Mouse (Mus musculus): ENCODE data around the gene Rrp9. TPM values are rescaled to one million over a fixed set of nuclear protein-coding genes. Genes with fewer than 3 reads are reported as not detected.

Rrp9 gene
- 55.4 and 57.4 TPM in 2 replicates for polyA plus RNA-seq (2012; rRNA removed)

DNA sequence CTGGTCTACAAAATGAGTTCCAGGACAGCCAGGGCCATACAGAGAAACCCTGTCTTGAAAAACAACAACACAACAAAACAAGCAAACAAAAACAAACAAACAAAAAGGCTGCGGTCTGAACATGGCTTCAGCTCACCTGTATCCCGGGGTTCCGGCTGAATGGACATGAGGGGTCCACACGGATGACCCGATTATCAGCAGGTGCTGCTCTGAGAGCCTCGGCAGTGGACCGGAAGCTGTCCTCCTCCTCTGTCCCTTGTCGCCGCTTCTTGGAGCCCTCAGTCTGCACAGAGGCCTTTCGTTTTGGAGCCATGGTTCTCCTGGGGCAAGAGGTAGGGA, at the start of gene Rrp9:
Gene Rrp9, plus strand, starts transcription at position 301 of the 339 bp plus-strand sequence.

DNA sequence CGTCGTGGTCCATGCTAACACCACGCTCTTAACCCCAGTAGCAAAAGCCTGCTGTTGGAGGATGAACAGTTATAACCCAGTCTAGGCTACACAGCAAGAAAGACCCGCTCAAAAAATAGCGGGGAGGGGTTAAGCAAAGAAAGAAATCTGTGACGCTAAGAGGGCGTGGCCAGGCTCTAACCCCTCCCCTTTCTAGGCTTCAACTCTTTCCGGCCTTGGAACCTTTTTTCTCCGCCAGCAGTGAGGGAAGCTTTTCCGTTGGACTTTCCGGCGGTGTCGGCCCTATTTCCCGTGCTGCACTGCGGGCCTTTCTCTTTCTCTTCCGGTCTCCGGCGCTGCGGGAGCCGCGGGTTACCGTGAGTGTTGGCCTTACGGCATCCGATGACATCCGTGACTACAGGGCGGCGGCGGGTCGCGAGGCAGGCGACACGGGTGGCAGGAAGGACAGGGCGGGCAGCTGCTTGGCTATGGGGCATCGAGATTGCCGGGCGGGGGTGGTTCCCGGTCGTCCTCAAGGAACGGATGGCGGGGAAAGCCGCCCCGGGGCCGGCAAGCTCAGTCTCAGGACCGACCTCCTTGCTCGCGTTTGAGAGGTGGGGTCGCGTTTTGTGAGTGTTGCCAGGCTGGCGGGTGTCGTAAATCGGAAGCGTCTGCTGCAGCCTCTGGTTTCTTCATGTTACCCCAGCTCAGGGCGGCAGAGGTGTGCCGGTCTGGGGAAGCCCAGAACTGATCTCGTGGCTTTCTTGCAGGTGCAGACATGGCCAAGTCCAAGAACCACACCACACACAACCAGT, 46.3 kb upstream of the Rrp9 start, which contains the start of gene Rpl29:
Gene Rpl29, plus strand, starts transcription at position 234 of the 794 bp plus-strand sequence.

DNA sequence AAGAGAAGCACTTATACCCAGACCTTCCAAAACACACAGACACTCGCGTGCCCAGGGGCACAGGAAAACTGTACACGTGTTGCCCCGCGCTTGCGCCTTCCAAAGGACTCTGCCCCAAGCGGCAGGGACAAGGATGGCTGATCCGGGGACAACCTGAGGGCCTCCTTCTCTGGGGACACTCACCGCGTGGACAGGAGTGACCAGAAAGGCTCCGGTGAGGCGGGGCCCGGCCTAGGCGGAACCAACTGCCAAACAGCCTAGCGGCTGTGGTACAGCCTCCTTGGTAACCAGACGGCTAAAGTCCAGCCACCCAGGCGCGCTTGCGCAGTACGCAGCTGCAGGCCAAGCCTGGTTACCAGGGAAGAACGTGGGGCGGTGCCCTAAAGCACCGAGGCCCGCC, 28.4 kb upstream of the Rrp9 start, which contains the start of the genes Abhd14b and Abhd14a:
Gene Abhd14b, plus strand, starts transcription at position 112 of the 400 bp plus-strand sequence.
Gene Abhd14a, minus strand, starts transcription at position 331 of the 400 bp plus-strand sequence.

DNA sequence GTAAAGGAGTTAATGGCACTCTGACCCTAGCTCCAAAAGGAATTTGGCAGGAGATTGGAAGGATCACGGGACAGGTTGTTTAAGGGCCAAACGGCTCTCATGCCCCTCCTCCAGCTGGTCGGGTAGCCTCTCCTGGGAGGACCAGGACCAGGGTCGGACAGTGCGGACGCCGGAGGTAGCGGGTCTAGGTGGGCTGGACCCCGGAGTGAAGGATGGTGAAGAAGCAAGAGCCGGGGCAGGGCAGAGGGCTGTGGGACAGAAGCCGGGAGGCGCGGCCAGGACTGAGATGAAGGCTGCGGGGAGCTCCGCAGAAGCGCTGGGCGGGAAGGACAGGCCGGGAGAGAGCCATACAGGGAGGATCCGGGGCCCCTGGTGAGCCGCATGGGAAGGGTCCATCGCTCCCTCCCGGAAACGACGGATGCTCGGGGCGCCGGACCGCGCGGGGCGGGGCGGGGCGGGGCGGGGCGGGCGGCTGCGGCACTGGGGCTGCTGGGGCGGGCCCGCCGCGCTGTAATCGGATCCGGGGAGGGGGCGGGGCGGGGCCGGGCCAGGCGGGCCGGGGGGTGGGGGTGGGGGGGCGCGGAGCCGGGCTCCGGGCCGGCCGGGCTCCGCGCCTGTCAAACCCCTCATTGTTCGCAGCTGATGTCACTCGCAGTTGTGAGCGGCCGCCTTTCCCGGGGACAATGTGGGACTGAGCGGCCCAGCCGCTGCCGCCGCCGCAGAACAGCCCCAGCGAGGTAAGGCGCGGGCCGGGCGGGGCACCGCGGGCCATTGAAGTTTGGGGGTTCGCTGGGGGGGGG, 22.3 kb upstream of the Rrp9 start, which contains the start of gene Pcbp4:
Gene Pcbp4, plus strand, starts transcription at position 21 of the 800 bp plus-strand sequence.

DNA sequence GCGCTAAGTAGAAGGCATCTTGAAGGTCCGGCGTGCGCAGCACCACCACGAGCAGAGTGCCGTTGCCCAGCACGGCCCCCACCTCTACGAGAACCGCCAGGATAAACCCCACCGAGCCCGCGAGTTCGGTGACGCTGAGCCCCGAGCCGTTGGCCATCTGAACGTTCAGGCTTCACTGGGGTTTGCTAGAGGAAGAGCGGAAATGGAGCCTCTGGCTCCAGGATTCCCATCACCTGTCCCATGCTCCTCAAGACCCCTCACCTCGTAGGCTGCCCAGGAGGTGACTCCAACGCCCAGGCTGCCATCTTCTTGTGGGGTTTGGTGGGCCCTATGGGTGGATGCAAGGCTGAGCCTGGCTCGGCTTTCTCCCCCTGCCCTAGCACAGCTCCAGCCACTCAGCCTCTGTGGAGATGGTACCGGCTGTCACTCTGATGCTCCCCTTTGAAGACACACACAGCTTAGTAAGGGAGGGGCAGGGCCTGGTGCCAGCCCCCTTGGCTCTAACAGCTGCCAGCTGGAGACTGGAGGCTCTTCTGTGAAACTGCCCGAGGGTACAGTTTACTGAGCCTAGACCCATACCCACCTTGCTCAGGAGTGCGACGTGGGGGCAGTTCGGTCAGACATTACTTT, 10.1 kb upstream of the Rrp9 start, which contains the start of gene Gpr62:
Gene Gpr62, minus strand, starts transcription at position 368 of the 630 bp plus-strand sequence.

DNA sequence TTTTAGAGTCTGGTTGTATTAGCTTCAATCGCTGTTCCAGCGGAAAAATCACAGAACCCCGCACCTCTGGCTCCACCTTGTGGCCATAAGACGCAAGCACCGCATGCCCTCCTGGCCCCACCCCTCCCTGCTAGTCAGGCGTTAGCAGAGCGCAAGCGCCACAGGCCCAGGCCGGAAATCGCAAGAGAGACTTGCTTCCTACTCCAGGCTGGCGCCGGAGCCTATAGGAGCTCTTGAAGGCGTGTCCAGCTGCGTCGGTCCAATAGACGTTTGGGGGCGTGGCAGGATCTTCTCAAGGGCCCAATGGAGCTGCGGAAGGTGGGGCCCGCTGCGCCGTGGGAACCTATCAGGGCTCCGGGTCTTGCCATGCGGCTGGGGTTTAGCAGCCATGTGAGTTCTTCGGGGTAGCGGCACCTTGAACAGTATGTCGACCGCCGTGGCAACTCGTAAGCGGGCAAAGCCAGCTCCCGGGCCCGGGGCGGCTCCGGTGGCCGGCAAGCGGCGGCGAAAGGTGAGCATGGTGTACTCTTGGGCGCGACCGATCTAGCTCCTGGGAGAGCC, 1.2 kb downstream of the Rrp9 start, which contains the start of gene Parp3:
Gene Parp3, minus strand, starts transcription at position 26 of the 561 bp plus-strand sequence.

DNA sequence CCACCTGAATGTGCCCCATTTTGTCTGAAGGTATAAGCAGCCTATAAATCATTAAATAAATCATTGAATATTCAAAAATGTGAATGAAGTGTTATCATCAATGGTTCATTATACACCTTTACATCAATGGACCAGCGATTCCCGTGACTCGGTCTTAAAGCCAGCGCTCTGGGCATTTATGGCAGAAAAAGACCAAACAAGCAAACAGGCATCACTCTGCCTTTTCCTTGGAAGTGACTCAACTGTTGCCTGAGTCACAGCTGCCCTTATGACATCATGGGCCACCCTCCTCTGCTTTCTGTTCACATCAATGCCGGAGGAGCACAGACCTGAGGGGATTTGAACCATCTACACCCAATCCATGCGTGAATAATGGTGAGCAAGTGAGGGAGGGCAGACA, 23.9 kb downstream of the Rrp9 start, which contains the start of gene Iqcf1:
Gene Iqcf1, plus strand, starts transcription at position 301 of the 400 bp plus-strand sequence.

DNA sequence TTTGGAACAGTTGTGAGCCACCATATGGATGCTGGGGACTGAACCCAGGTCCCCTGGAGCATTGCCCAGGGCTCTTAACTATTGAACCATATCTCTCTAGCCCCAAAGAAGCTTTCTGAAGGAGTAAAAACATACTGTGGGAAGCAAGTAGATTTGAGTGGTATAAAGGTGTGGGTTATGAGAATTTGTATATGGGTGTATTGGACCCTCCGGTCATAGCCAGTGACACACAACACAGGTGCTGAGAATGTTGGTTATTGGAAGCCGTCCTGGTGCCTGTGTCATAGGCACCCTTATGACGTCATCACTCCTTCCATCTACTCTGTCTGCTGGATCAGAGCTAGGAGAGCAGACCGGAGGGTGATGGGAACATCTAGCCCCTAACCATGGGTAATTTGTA, 38.5 kb downstream of the Rrp9 start, which contains the start of gene Iqcf5:
Gene Iqcf5, plus strand, starts transcription at position 301 of the 400 bp plus-strand sequence.

Other genes with a start within 250 kb of the Rrp9 start
- 78.6 and 80.9 TPM in 2 replicates for gene Alas1, start 227.3 kb upstream of the Rrp9 start, polyA plus RNA-seq (2012; rRNA removed)
- gene Poc1a, start 194.9 kb upstream of the Rrp9 start, polyA plus RNA-seq (2012; rRNA removed) = 8.3 and 9.5 TPM in 2 replicates
- gene Dusp7, start 107.3 kb upstream of the Rrp9 start, polyA plus RNA-seq (2012; rRNA removed) = 43.2 and 43.9 TPM in 2 replicates
- gene Rpl29, start 46.5 kb upstream of the Rrp9 start, polyA plus RNA-seq (2012; rRNA removed) = 797 and 834 TPM in 2 replicates
- gene Acy1, start 37.6 kb upstream of the Rrp9 start, polyA plus RNA-seq (2012; rRNA removed) = 11.7 and 12.7 TPM in 2 replicates
- 21.1 and 21.6 TPM in 2 replicates for gene Abhd14b, start 28.5 kb upstream of the Rrp9 start, polyA plus RNA-seq (2012; rRNA removed)
- gene Abhd14a, start 28.3 kb upstream of the Rrp9 start, polyA plus RNA-seq (2012; rRNA removed) = 92.3 and 95.3 TPM in 2 replicates
- 529 and 536 TPM in 2 replicates for gene Pcbp4, start 22.7 kb upstream of the Rrp9 start, polyA plus RNA-seq (2012; rRNA removed)
- gene Gpr62, start 10.0 kb upstream of the Rrp9 start, polyA plus RNA-seq (2012; rRNA removed) = 0.70 and 0.74 TPM in 2 replicates
- gene Parp3, start 986 bp downstream of the Rrp9 start, polyA plus RNA-seq (2012; rRNA removed) = 1.8 and 2.3 TPM in 2 replicates
- gene Iqcf1, start 24.0 kb downstream of the Rrp9 start, polyA plus RNA-seq (2012; rRNA removed) = not detected in 2 replicates
- 0.24 TPM in 1 of 2 replicates, not detected in the other for gene Iqcf5, start 38.6 kb downstream of the Rrp9 start, polyA plus RNA-seq (2012; rRNA removed)
- not detected in 2 replicates for gene Iqcf3, start 85.7 kb downstream of the Rrp9 start, polyA plus RNA-seq (2012; rRNA removed)
- not detected in 2 replicates for gene Iqcf4, start 95.0 kb downstream of the Rrp9 start, polyA plus RNA-seq (2012; rRNA removed)
- not detected in 2 replicates for gene Iqcf6, start 150.6 kb downstream of the Rrp9 start, polyA plus RNA-seq (2012; rRNA removed)
- 19.3 and 22.2 TPM in 2 replicates for gene Grm2, start 180.1 kb downstream of the Rrp9 start, polyA plus RNA-seq (2012; rRNA removed)
- 69.3 and 72.1 TPM in 2 replicates for gene Tex264, start 210.0 kb downstream of the Rrp9 start, polyA plus RNA-seq (2012; rRNA removed)